Mouse (Mus musculus) cerebellum, adult 2 months (tissue): ENCODE measurements around the gene Egfem1.

Experiments
- CTCF ChIP-seq: fragments of 200-500 bp; IDR thresholded peaks from 2 replicates; pipeline ENCODE4 v1.5.1; 2011; ENCODE audit warnings: low read depth, mild to moderate bottlenecking, control low read depth, low read length, moderate library complexity, borderline replicate concordance; ENCODE audit not compliant: insufficient read depth
- POLR2A ChIP-seq: fragments of 200-500 bp; IDR thresholded peaks from 2 replicates; pipeline ENCODE4 v1.6.1; 2011; ENCODE audit warnings: low read length, control low read depth, borderline replicate concordance; ENCODE audit not compliant: insufficient read depth

GRCm38 (mm10) chr3:29122556-29122955 is 40.7 kb downstream of the Egfem1 start:
- TF ChIP-seq CTCF = no peak
- TF ChIP-seq POLR2A = no peak
